Mouse (Mus musculus) thymus, adult 2 months (tissue): ENCODE results near the gene Galnt14. TPM values are rescaled to one million over a fixed set of nuclear protein-coding genes. Genes with fewer than 3 reads are reported as not detected.

ENCODE experiments used
- DNase-seq: peaks from one replicate; pipeline ENCODE4 v3.0.0; 2021
- H3K27ac ChIP-seq: fragments of 200-500 bp; 2 replicates; pipeline ENCODE4 v1.5.1; 2012; ENCODE audit warnings: low read length, control low read depth; ENCODE audit not compliant: control insufficient read depth, insufficient read depth
- H3K27me3 ChIP-seq: fragments of 200-500 bp; 2 replicates; pipeline ENCODE4 v1.6.1; 2012; ENCODE audit warnings: mild to moderate bottlenecking, low read length, moderate library complexity, mixed read lengths; ENCODE audit not compliant: control insufficient read depth, insufficient read depth
- H3K36me3 ChIP-seq: fragments of 200-500 bp; 2 replicates; pipeline ENCODE4 v1.6.1; 2012; ENCODE audit warnings: mild to moderate bottlenecking, low read length, moderate library complexity; ENCODE audit not compliant: control insufficient read depth, insufficient read depth
- H3K4me1 ChIP-seq: fragments of 200-500 bp; replicated peaks from 2 replicates; pipeline ENCODE4 v1.6.1; 2012; ENCODE audit warnings: low read length; ENCODE audit not compliant: control insufficient read depth, insufficient read depth
- H3K4me3 ChIP-seq: fragments of 200-500 bp; 2 replicates; pipeline ENCODE4 v1.5.1; 2012; ENCODE audit warnings: mild to moderate bottlenecking, low read length, control low read depth, moderate library complexity; ENCODE audit not compliant: control insufficient read depth, insufficient read depth
- CTCF ChIP-seq: fragments of 200-500 bp; IDR thresholded peaks from 2 replicates; pipeline ENCODE4 v1.5.1; 2012; ENCODE audit warnings: mild to moderate bottlenecking, control low read depth, low read length, moderate library complexity, borderline replicate concordance; ENCODE audit not compliant: control insufficient read depth, poor library complexity, insufficient read depth; ENCODE audit errors: extremely low read depth
- POLR2A ChIP-seq: fragments of 200-500 bp; IDR thresholded peaks from 2 replicates; pipeline ENCODE4 v1.6.1; 2012; ENCODE audit warnings: mild to moderate bottlenecking, low read length, control low read depth, moderate library complexity; ENCODE audit not compliant: control insufficient read depth, poor library complexity, insufficient read depth; ENCODE audit errors: extremely low read depth
- WGBS: fragments of 180-500 bp; shearing (Covaris S2); methylation state at CpG from one replicate; pipeline ENCODE4 v1.1.7; 2018; 5-methylcytosine and 5-hydroxymethylcytosine counted together
- polyA plus RNA-seq: library from polyadenylated mRNA; depleted of rRNA; stranded (reverse); fragments of >200 nt; gene quantifications from 2 replicates; pipeline ENCODE4 v1.2.3, GENCODE M21; 2012

The Galnt14 gene
- polyA plus RNA-seq, 1 experiment: 1.6 TPM

- no peaks in the 10 kb centered on the region for H3K36me3 ChIP-seq
- WGBS: 97% methylated on average over 2 of the region's 2 CpGs
- H3K4me3 ChIP-seq: no peak overlapping the region
- TF ChIP-seq CTCF (no peak), POLR2A (no peak)
- no peak overlapping the region for H3K27ac ChIP-seq
- no peaks in the 10 kb centered on the region for H3K27me3 ChIP-seq
- DNase-seq: no peak
- H3K4me1 ChIP-seq: no peaks in the 10 kb centered on the region
These were observed 40.2 kb downstream of the Galnt14 start for GRCm38 (mm10) chr17:73670048-73670447.

GRCm38 (mm10) chr17:73668996-73669395 is 41.3 kb downstream of the Galnt14 start:
- no peaks in the 10 kb centered on the region for H3K36me3 ChIP-seq
- no peaks in the 10 kb centered on the region for H3K27me3 ChIP-seq
- WGBS: 90% methylated on average over 1 of the region's 1 CpGs
- H3K4me1 ChIP-seq: no peaks in the 10 kb centered on the region
- TF ChIP-seq POLR2A (no peak), CTCF (no peak)
- no peak for DNase-seq
- no peak overlapping the region for H3K27ac ChIP-seq
- H3K4me3 ChIP-seq: no peak overlapping the region

- Histone ChIP-seq H3K36me3 (no peaks in the 10 kb centered on the region), H3K27me3 (no peaks in the 10 kb centered on the region), H3K4me1 (no peaks in the 10 kb centered on the region), H3K4me3 (no peak overlapping the region), H3K27ac (no peak overlapping the region)
- TF ChIP-seq CTCF (no peak), POLR2A (no peak)
- 3% methylated on average over 3 of the region's 3 CpGs for WGBS
- DNase-seq: no peak
These were observed 47.0 kb downstream of the Galnt14 start for GRCm38 (mm10) chr17:73663237-73663636.

- TF ChIP-seq POLR2A (no peak), CTCF (no peak)
- Histone ChIP-seq H3K36me3 (no peaks in the 10 kb centered on the region), H3K27me3 (no peaks in the 10 kb centered on the region), H3K4me1 (no peaks in the 10 kb centered on the region), H3K4me3 (no peak overlapping the region), H3K27ac (no peak overlapping the region)
- no peak for DNase-seq
- WGBS: 96% methylated on average over 6 of the region's 6 CpGs
These were observed 51.4 kb downstream of the Galnt14 start for GRCm38 (mm10) chr17:73658731-73659445.

- TF ChIP-seq CTCF (no peak), POLR2A (no peak)
- no peaks in the 10 kb centered on the region for H3K4me1 ChIP-seq
- H3K27me3 ChIP-seq: no peaks in the 10 kb centered on the region
- H3K4me3 ChIP-seq: no peak overlapping the region
- no peak overlapping the region for H3K27ac ChIP-seq
- WGBS: 54% methylated on average over 3 of the region's 3 CpGs
- no peak for DNase-seq
- H3K36me3 ChIP-seq: no peaks in the 10 kb centered on the region
These were observed 53.9 kb downstream of the Galnt14 start for GRCm38 (mm10) chr17:73656373-73656772.

- TF ChIP-seq POLR2A (no peak), CTCF (no peak)
- DNase-seq: no peak
- 79% methylated on average over 5 of the region's 5 CpGs for WGBS
- Histone ChIP-seq H3K27ac (no peak overlapping the region), H3K36me3 (no peaks in the 10 kb centered on the region), H3K4me3 (no peak overlapping the region), H3K27me3 (no peaks in the 10 kb centered on the region), H3K4me1 (no peaks in the 10 kb centered on the region)
These were observed 56.0 kb downstream of the Galnt14 start for GRCm38 (mm10) chr17:73654261-73654660.
